Mouse (Mus musculus) adrenal gland, postnatal 14 days (tissue): Measurements from ENCODE around the gene Pla2g6. TPM values are rescaled to one million over a fixed set of nuclear protein-coding genes. Genes with fewer than 3 reads are reported as not detected.

Experiments
- microRNA-seq, 2 experiments: library from miRNA; unstranded; fragments of <30 nt; microRNA quantifications; one replicate each; pipeline ENCODE4 v1.2.0; 2021
- total RNA-seq: library from RNA; stranded (reverse); gene quantifications from 2 replicates; pipeline ENCODE4 v1.2.3, GENCODE M21; 2021

The Pla2g6 gene
- total RNA-seq, 1 experiment from 2014 or later: 22.1 TPM

Small RNAs within 50 kb of the gene (microRNA-seq; reads per million reads assigned to microRNA genes)
- 0.38 to 1.7 reads per million in 2 experiments for gene Mir1943

Other genes starting within 250 kb of the Pla2g6 start
- gene Micall1, start 219.5 kb downstream of the Pla2g6 start, total RNA-seq: 34.3 and 41.0 TPM in 2 replicates
- 110 and 127 TPM in 2 replicates for gene Polr2f, start 187.4 kb downstream of the Pla2g6 start, total RNA-seq
- 4.4 and 4.7 TPM in 2 replicates for gene 1700088E04Rik, start 187.1 kb downstream of the Pla2g6 start, total RNA-seq
- gene Sox10, start 163.2 kb downstream of the Pla2g6 start, total RNA-seq: 2.3 and 3.3 TPM in 2 replicates
- gene Pick1, start 99.2 kb downstream of the Pla2g6 start, total RNA-seq: 18.6 and 22.9 TPM in 2 replicates
- gene Gm49486, start 99.0 kb downstream of the Pla2g6 start, total RNA-seq: 0.22 TPM in 1 of 2 replicates, not detected in the other
- gene Slc16a8, start 73.6 kb downstream of the Pla2g6 start, total RNA-seq: not detected in 2 replicates
- gene Baiap2l2, start 42.9 kb downstream of the Pla2g6 start, total RNA-seq: 0.30 TPM in 1 of 2 replicates, not detected in the other
- gene Maff, start 18.2 kb upstream of the Pla2g6 start, total RNA-seq: 6.2 and 7.4 TPM in 2 replicates
- gene Tmem184b, start 75.2 kb upstream of the Pla2g6 start, total RNA-seq: 45.2 and 48.0 TPM in 2 replicates
- gene Csnk1e, start 127.2 kb upstream of the Pla2g6 start, total RNA-seq: 66.7 and 85.8 TPM in 2 replicates
- 0.19 and 0.23 TPM in 2 replicates for gene Kcnj4, start 176.9 kb upstream of the Pla2g6 start, total RNA-seq
- gene Kdelr3, start 188.0 kb upstream of the Pla2g6 start, total RNA-seq: 6.8 and 7.3 TPM in 2 replicates
- 281 and 315 TPM in 2 replicates for gene Ddx17, start 218.4 kb upstream of the Pla2g6 start, total RNA-seq